Mouse (Mus musculus): ENCODE results near the gene Lcorl. TPM values are rescaled to one million over a fixed set of nuclear protein-coding genes. Genes with fewer than 3 reads are reported as not detected.

Lcorl gene
- polyA plus RNA-seq, 1 experiment from 2014 or later: 26.6 TPM

GRCm38 (mm10) chr5:45811527-45811926 lies 45.9 kb downstream of the Lcorl start:
- 91% methylated on average over 4 of the region's 4 CpGs for WGBS
- no peak for ATAC-seq (ENCODE audit: insufficient number of reproducible peaks, insufficient read depth, low FRiP score, low read depth)
- H3K9me3 ChIP-seq (ENCODE audit: control insufficient read depth, low read length): peaks cover 18% of the 10 kb centered on the region
- no peak overlapping the region for H3K9ac ChIP-seq (ENCODE audit: low read length)
- H3K4me1 ChIP-seq (ENCODE audit: control insufficient read depth in 2 of 2, insufficient read depth in 2 of 2, low read length in 2 of 2): no peaks in the 10 kb centered on the region
- no peaks in the 10 kb centered on the region for H3K36me3 ChIP-seq (ENCODE audit: control insufficient read depth, insufficient read depth, low read length)
- H3K27ac ChIP-seq (replicated peaks in 1 of 2; ENCODE audit: control insufficient read depth in 1 of 2, insufficient read depth in 1 of 2, low read depth in 2 of 2, low read length in 2 of 2): no peak overlapping the region
- H3K4me3 ChIP-seq (ENCODE audit: control insufficient read depth in 1 of 2, insufficient read depth in 1 of 2, low read depth in 1 of 2, low read length in 2 of 2): no peak overlapping the region
- H3K27me3 ChIP-seq (ENCODE audit: control insufficient read depth, insufficient read depth, low read length): no peaks in the 10 kb centered on the region
- no peak overlapping the region for H3K4me2 ChIP-seq (ENCODE audit: low read length)

- Histone ChIP-seq H3K27ac (replicated peaks in 1 of 2; ENCODE audit: control insufficient read depth in 1 of 2, insufficient read depth in 1 of 2, low read depth in 2 of 2, low read length in 2 of 2) (no peak overlapping the region), H3K27me3 (ENCODE audit: control insufficient read depth, insufficient read depth, low read length) (no peaks in the 10 kb centered on the region), H3K4me3 (ENCODE audit: control insufficient read depth in 1 of 2, insufficient read depth in 1 of 2, low read depth in 1 of 2, low read length in 2 of 2) (no peak overlapping the region), H3K9me3 (ENCODE audit: control insufficient read depth, low read length) (no peaks in the 10 kb centered on the region), H3K9ac (ENCODE audit: low read length) (no peak overlapping the region), H3K4me2 (ENCODE audit: low read length) (no peak overlapping the region), H3K36me3 (ENCODE audit: control insufficient read depth, insufficient read depth, low read length) (no peaks in the 10 kb centered on the region), H3K4me1 (ENCODE audit: control insufficient read depth in 2 of 2, insufficient read depth in 2 of 2, low read length in 2 of 2) (no peaks in the 10 kb centered on the region)
- no peak for ATAC-seq (ENCODE audit: insufficient number of reproducible peaks, insufficient read depth, low FRiP score, low read depth)
- 95% methylated on average over 7 of the region's 7 CpGs for WGBS
Measured at GRCm38 (mm10) chr5:45791864-45792263, 65.6 kb downstream of the Lcorl start.

GRCm38 (mm10) chr5:45790221-45790620 lies 67.2 kb downstream of the Lcorl start:
- no peak overlapping the region for H3K4me3 ChIP-seq (ENCODE audit: control insufficient read depth in 1 of 2, insufficient read depth in 1 of 2, low read depth in 1 of 2, low read length in 2 of 2)
- H3K9ac ChIP-seq (ENCODE audit: low read length): no peak overlapping the region
- no peak overlapping the region for H3K27ac ChIP-seq (replicated peaks in 1 of 2; ENCODE audit: control insufficient read depth in 1 of 2, insufficient read depth in 1 of 2, low read depth in 2 of 2, low read length in 2 of 2)
- H3K4me1 ChIP-seq (ENCODE audit: control insufficient read depth in 2 of 2, insufficient read depth in 2 of 2, low read length in 2 of 2): no peaks in the 10 kb centered on the region
- 94% methylated on average over 4 of the region's 4 CpGs for WGBS
- no peaks in the 10 kb centered on the region for H3K27me3 ChIP-seq (ENCODE audit: control insufficient read depth, insufficient read depth, low read length)
- no peak for ATAC-seq (ENCODE audit: insufficient number of reproducible peaks, insufficient read depth, low FRiP score, low read depth)
- no peak overlapping the region for H3K4me2 ChIP-seq (ENCODE audit: low read length)
- no peaks in the 10 kb centered on the region for H3K36me3 ChIP-seq (ENCODE audit: control insufficient read depth, insufficient read depth, low read length)
- H3K9me3 ChIP-seq (ENCODE audit: control insufficient read depth, low read length): no peaks in the 10 kb centered on the region

- no peak overlapping the region for H3K4me2 ChIP-seq (ENCODE audit: low read length)
- 0 out of 4 replicates have a peak, but pooled peaks cover 0 to 3% of the 10 kb centered on the region in 2 experiments for H3K4me1 ChIP-seq (ENCODE audit: control insufficient read depth in 2 of 2, insufficient read depth in 2 of 2, low read length in 2 of 2)
- 86% methylated on average over 4 of the region's 4 CpGs for WGBS
- no peaks in the 10 kb centered on the region for H3K27me3 ChIP-seq (ENCODE audit: control insufficient read depth, insufficient read depth, low read length)
- no peak overlapping the region for H3K4me3 ChIP-seq (ENCODE audit: control insufficient read depth in 1 of 2, insufficient read depth in 1 of 2, low read depth in 1 of 2, low read length in 2 of 2)
- ATAC-seq (ENCODE audit: insufficient number of reproducible peaks, insufficient read depth, low FRiP score, low read depth): no peak
- H3K36me3 ChIP-seq (ENCODE audit: control insufficient read depth, insufficient read depth, low read length): no peaks in the 10 kb centered on the region
- no peak overlapping the region for H3K27ac ChIP-seq (replicated peaks in 1 of 2; ENCODE audit: control insufficient read depth in 1 of 2, insufficient read depth in 1 of 2, low read depth in 2 of 2, low read length in 2 of 2)
- H3K9ac ChIP-seq (ENCODE audit: low read length): no peak overlapping the region
- no peaks in the 10 kb centered on the region for H3K9me3 ChIP-seq (ENCODE audit: control insufficient read depth, low read length)
Measured at GRCm38 (mm10) chr5:45757502-45758121, 99.8 kb downstream of the Lcorl start.

- Histone ChIP-seq H3K9me3 (ENCODE audit: control insufficient read depth, low read length) (no peaks in the 10 kb centered on the region), H3K27me3 (ENCODE audit: control insufficient read depth, insufficient read depth, low read length) (no peaks in the 10 kb centered on the region), H3K36me3 (ENCODE audit: control insufficient read depth, insufficient read depth, low read length) (peaks cover 24% of the 10 kb centered on the region), H3K4me1 (ENCODE audit: control insufficient read depth in 2 of 2, insufficient read depth in 2 of 2, low read length in 2 of 2) (no peaks in the 10 kb centered on the region), H3K4me2 (ENCODE audit: low read length) (no peak overlapping the region), H3K4me3 (ENCODE audit: control insufficient read depth in 1 of 2, insufficient read depth in 1 of 2, low read depth in 1 of 2, low read length in 2 of 2) (no peak overlapping the region), H3K9ac (ENCODE audit: low read length) (no peak overlapping the region), H3K27ac (replicated peaks in 1 of 2; ENCODE audit: control insufficient read depth in 1 of 2, insufficient read depth in 1 of 2, low read depth in 2 of 2, low read length in 2 of 2) (no peak overlapping the region)
- WGBS: 95% methylated on average over 1 of the region's 1 CpGs
- no peak for ATAC-seq (ENCODE audit: insufficient number of reproducible peaks, insufficient read depth, low FRiP score, low read depth)
Measured at GRCm38 (mm10) chr5:45737911-45738310, 119.5 kb downstream of the Lcorl start.

- H3K4me3 ChIP-seq (ENCODE audit: control insufficient read depth in 1 of 2, insufficient read depth in 1 of 2, low read depth in 1 of 2, low read length in 2 of 2): no peak overlapping the region
- no peak overlapping the region for H3K4me2 ChIP-seq (ENCODE audit: low read length)
- H3K36me3 ChIP-seq (ENCODE audit: control insufficient read depth, insufficient read depth, low read length): peaks cover 20% of the 10 kb centered on the region
- WGBS: 87% methylated on average over 2 of the region's 2 CpGs
- no peaks in the 10 kb centered on the region for H3K27me3 ChIP-seq (ENCODE audit: control insufficient read depth, insufficient read depth, low read length)
- H3K9ac ChIP-seq (ENCODE audit: low read length): no peak overlapping the region
- H3K4me1 ChIP-seq (ENCODE audit: control insufficient read depth in 2 of 2, insufficient read depth in 2 of 2, low read length in 2 of 2): no peaks in the 10 kb centered on the region
- ATAC-seq (ENCODE audit: insufficient number of reproducible peaks, insufficient read depth, low FRiP score, low read depth): no peak
- H3K27ac ChIP-seq (replicated peaks in 1 of 2; ENCODE audit: control insufficient read depth in 1 of 2, insufficient read depth in 1 of 2, low read depth in 2 of 2, low read length in 2 of 2): no peak overlapping the region
- no peaks in the 10 kb centered on the region for H3K9me3 ChIP-seq (ENCODE audit: control insufficient read depth, low read length)
Measured at GRCm38 (mm10) chr5:45733751-45734150, 123.7 kb downstream of the Lcorl start.

- Histone ChIP-seq H3K9me3 (ENCODE audit: control insufficient read depth, low read length) (no peaks in the 10 kb centered on the region), H3K27ac (replicated peaks in 1 of 2; ENCODE audit: control insufficient read depth in 1 of 2, insufficient read depth in 1 of 2, low read depth in 2 of 2, low read length in 2 of 2) (no peak overlapping the region), H3K4me3 (ENCODE audit: control insufficient read depth in 1 of 2, insufficient read depth in 1 of 2, low read depth in 1 of 2, low read length in 2 of 2) (no peak overlapping the region), H3K27me3 (ENCODE audit: control insufficient read depth, insufficient read depth, low read length) (no peaks in the 10 kb centered on the region), H3K4me1 (ENCODE audit: control insufficient read depth in 2 of 2, insufficient read depth in 2 of 2, low read length in 2 of 2) (no peaks in the 10 kb centered on the region), H3K4me2 (ENCODE audit: low read length) (no peak overlapping the region), H3K36me3 (ENCODE audit: control insufficient read depth, insufficient read depth, low read length) (peaks cover 7% of the 10 kb centered on the region; the same call in 1 of the 2 replicates), H3K9ac (ENCODE audit: low read length) (no peak overlapping the region)
- ATAC-seq (ENCODE audit: insufficient number of reproducible peaks, insufficient read depth, low FRiP score, low read depth): no peak
- 89% methylated on average over 6 of the region's 6 CpGs for WGBS
Measured at GRCm38 (mm10) chr5:45718848-45719488, 138.4 kb downstream of the Lcorl start.

GRCm38 (mm10) chr5:45709653-45710052 lies 147.8 kb downstream of the Lcorl start:
- no peak overlapping the region for H3K4me3 ChIP-seq (ENCODE audit: control insufficient read depth in 1 of 2, insufficient read depth in 1 of 2, low read depth in 1 of 2, low read length in 2 of 2)
- no peak overlapping the region for H3K9ac ChIP-seq (ENCODE audit: low read length)
- no peak overlapping the region for H3K27ac ChIP-seq (replicated peaks in 1 of 2; ENCODE audit: control insufficient read depth in 1 of 2, insufficient read depth in 1 of 2, low read depth in 2 of 2, low read length in 2 of 2)
- no peaks in the 10 kb centered on the region for H3K27me3 ChIP-seq (ENCODE audit: control insufficient read depth, insufficient read depth, low read length)
- 90% methylated on average over 2 of the region's 2 CpGs for WGBS
- H3K9me3 ChIP-seq (ENCODE audit: control insufficient read depth, low read length): no peaks in the 10 kb centered on the region
- peaks cover 17% of the 10 kb centered on the region; the same call in 1 of the 2 replicates for H3K36me3 ChIP-seq (ENCODE audit: control insufficient read depth, insufficient read depth, low read length)
- no peaks in the 10 kb centered on the region for H3K4me1 ChIP-seq (ENCODE audit: control insufficient read depth in 2 of 2, insufficient read depth in 2 of 2, low read length in 2 of 2)
- no peak for ATAC-seq (ENCODE audit: insufficient number of reproducible peaks, insufficient read depth, low FRiP score, low read depth)
- H3K4me2 ChIP-seq (ENCODE audit: low read length): no peak overlapping the region

All from heart, embryonic 14.5 days (tissue).